Mouse (Mus musculus) brain, embryonic 14.5 days (tissue): ENCODE data around the gene Cdc14b. TPM values are rescaled to one million over a fixed set of nuclear protein-coding genes. Genes with fewer than 3 reads are reported as not detected.
A peak's percentile ranks its signal among the peaks of the same experiment; 100 is the strongest.

Experiments used
- DNase-seq: peaks from one replicate; pipeline ENCODE4 v3.0.0-alpha.2; 2011; ENCODE audit warnings: low read depth
- CTCF ChIP-seq: fragments of 200-500 bp; IDR thresholded peaks from 2 replicates; pipeline ENCODE4 v1.5.1; 2012; ENCODE audit warnings: inconsistent platforms, mild to moderate bottlenecking, moderate library complexity, borderline replicate concordance; ENCODE audit not compliant: insufficient read depth, insufficient read length; ENCODE audit errors: extremely low read depth
- POLR2A ChIP-seq: fragments of 200-500 bp; IDR thresholded peaks from 2 replicates; pipeline ENCODE4 v1.6.1; 2012; ENCODE audit warnings: mild to moderate bottlenecking, inconsistent platforms, borderline replicate concordance; ENCODE audit not compliant: poor library complexity, insufficient read depth, insufficient read length, severe bottlenecking; ENCODE audit errors: extremely low read depth
- polyA plus RNA-seq: library from polyadenylated mRNA; depleted of rRNA; stranded (reverse); fragments of >200 nt; gene quantifications from 2 replicates; pipeline ENCODE4 v1.2.3, GENCODE M21; 2012

Gene Cdc14b
- polyA plus RNA-seq, 1 experiment = 6.7 TPM

GRCm38 (mm10) chr13:64242721-64243120 lies 32.4 kb downstream of the Cdc14b start:
- DNase-seq = no peak
- no peak for TF ChIP-seq CTCF
- no peak for TF ChIP-seq POLR2A

GRCm38 (mm10) chr13:64240626-64241025 lies 34.5 kb downstream of the Cdc14b start:
- TF ChIP-seq POLR2A (no peak), CTCF (no peak)
- DNase-seq = no peak

- no peak for DNase-seq
- TF ChIP-seq POLR2A (no peak), CTCF (no peak)
These were observed 37.4 kb downstream of the Cdc14b start for GRCm38 (mm10) chr13:64237681-64238157.

- DNase-seq = peak; percentile 19
- TF ChIP-seq CTCF (no peak), POLR2A (no peak)
These were observed 38.0 kb downstream of the Cdc14b start for GRCm38 (mm10) chr13:64237000-64237680.

GRCm38 (mm10) chr13:64235777-64236176 lies 39.3 kb downstream of the Cdc14b start:
- no peak for TF ChIP-seq CTCF
- no peak for TF ChIP-seq POLR2A

GRCm38 (mm10) chr13:64235062-64235715 lies 39.9 kb downstream of the Cdc14b start:
- DNase-seq = peak; percentile 36
- TF ChIP-seq CTCF (no peak), POLR2A (no peak)

More at GRCm38 (mm10) chr13:64235777-64236176, 39.3 kb downstream of the Cdc14b start:
- no peak for DNase-seq

- no peak for DNase-seq
- no peak for TF ChIP-seq POLR2A
- TF ChIP-seq CTCF = no peak
These were observed 42.0 kb downstream of the Cdc14b start for GRCm38 (mm10) chr13:64233139-64233538.

GRCm38 (mm10) chr13:64226725-64227124 lies 48.4 kb downstream of the Cdc14b start:
- no peak for TF ChIP-seq CTCF
- TF ChIP-seq POLR2A = no peak
- no peak for DNase-seq

GRCm38 (mm10) chr13:64225738-64226137 lies 49.4 kb downstream of the Cdc14b start:
- TF ChIP-seq CTCF (no peak), POLR2A (no peak)
- DNase-seq = no peak

- TF ChIP-seq POLR2A = no peak
- TF ChIP-seq CTCF = no peak
- no peak for DNase-seq
These were observed 60.2 kb downstream of the Cdc14b start for GRCm38 (mm10) chr13:64214891-64215290.

GRCm38 (mm10) chr13:64211995-64212603 lies 63.0 kb downstream of the Cdc14b start:
- no peak for DNase-seq
- TF ChIP-seq CTCF (no peak), POLR2A (no peak)

- DNase-seq = no peak
- TF ChIP-seq CTCF (no peak), POLR2A (no peak)
These were observed 66.9 kb downstream of the Cdc14b start for GRCm38 (mm10) chr13:64208146-64208545.

GRCm38 (mm10) chr13:64205186-64205585 lies 69.9 kb downstream of the Cdc14b start:
- peak; percentile 31 for DNase-seq
- TF ChIP-seq POLR2A (no peak), CTCF (no peak)
